ENCODE assay signal across 14 mouse cellular contexts in the genomic region with DNA sequence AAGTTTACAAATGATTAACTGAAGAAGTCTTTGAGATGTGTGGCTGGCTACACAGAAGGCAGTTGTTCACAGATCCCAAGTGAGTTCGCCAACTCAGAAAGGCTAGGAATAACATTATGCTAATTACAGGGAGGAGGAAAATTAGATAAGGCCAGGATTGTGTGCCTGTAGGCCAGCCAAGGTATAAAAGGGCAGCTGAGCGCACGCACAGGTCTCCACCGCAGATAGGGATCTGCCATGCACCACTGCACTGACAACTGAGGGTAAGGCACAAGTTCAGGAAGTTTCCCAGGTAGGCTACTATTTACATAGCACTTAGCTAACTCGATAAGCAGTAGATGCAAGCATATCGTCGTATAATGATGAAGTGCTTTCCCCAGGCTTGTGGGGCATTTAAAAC. TPM values are rescaled to one million over a fixed set of nuclear protein-coding genes. Genes with fewer than 3 reads are reported as not detected.
A peak's percentile ranks its signal among the peaks of the same experiment; 100 is the strongest.
DNase-seq lines count a peak whose midpoint lies in the region; ATAC-seq lines count a peak whose summit lies in the region.
"Had no signal": no experiment of that assay in that cellular context is flagged by ENCODE, and none has a peak within 500 bp of the region (broad histone marks: within the 10 kb centered on the region; RNA-seq: fewer than 3 reads in every experiment).

No protein-coding gene starts in this region.

- H3K36me3 ChIP-seq in heart, embryonic 14.5 days (ENCODE audit: control insufficient read depth, insufficient read depth, low read length): peaks cover 12% of the 10 kb centered on the region
- H3K36me3 ChIP-seq in liver, embryonic 13.5 days: peaks cover 15% of the 10 kb centered on the region
- H3K36me3 ChIP-seq: midbrain, embryonic 15.5 days had no signal

- no peaks in the 10 kb centered on the region for H3K27me3 ChIP-seq in heart, embryonic 14.5 days (ENCODE audit: control insufficient read depth, insufficient read depth, low read length)
- H3K27me3 ChIP-seq in liver, embryonic 13.5 days: peaks cover 19% of the 10 kb centered on the region
- H3K27me3 ChIP-seq: embryonic facial prominence, embryonic 13.5 days; midbrain, embryonic 15.5 days had no signal

- ATAC-seq in heart, embryonic 14.5 days (ENCODE audit: insufficient number of reproducible peaks, insufficient read depth, low FRiP score, low read depth): no peak
- ATAC-seq in liver, embryonic 13.5 days (ENCODE audit: low read depth): no peak
- ATAC-seq: midbrain, embryonic 15.5 days had no signal

- 0 out of 2 replicates have a peak, but pooled peaks cover 6% of the 10 kb centered on the region for H3K9me3 ChIP-seq in heart, embryonic 14.5 days (ENCODE audit: control insufficient read depth, low read length)
- H3K9me3 ChIP-seq in liver, embryonic 13.5 days (replicated peaks): no peaks in the 10 kb centered on the region
- H3K9me3 ChIP-seq: midbrain, embryonic 15.5 days had no signal

- no peak overlapping the region for H3K4me3 ChIP-seq in heart, embryonic 14.5 days (ENCODE audit: control insufficient read depth in 1 of 2, insufficient read depth in 1 of 2, low read depth in 1 of 2, low read length in 2 of 2)
- H3K4me3 ChIP-seq in liver, embryonic 13.5 days (replicated peaks): no peak overlapping the region
- H3K4me3 ChIP-seq: embryonic facial prominence, embryonic 13.5 days; forebrain, embryonic 12.5 days; midbrain, embryonic 15.5 days had no signal

- H3K4me2 ChIP-seq in heart, embryonic 14.5 days (ENCODE audit: low read length): 0 out of 2 replicates have a peak overlapping the region, but pooled peaks have one; percentile 0
- peak overlapping the region; percentile 23 for H3K4me2 ChIP-seq in liver, embryonic 13.5 days
- H3K4me2 ChIP-seq: embryonic facial prominence, embryonic 13.5 days; forebrain, embryonic 12.5 days; midbrain, embryonic 15.5 days had no signal

- H3K27ac ChIP-seq in heart, embryonic 14.5 days (replicated peaks in 1 of 2; ENCODE audit: control insufficient read depth in 1 of 2, insufficient read depth in 1 of 2, low read depth in 2 of 2, low read length in 2 of 2): no peak overlapping the region
- H3K27ac ChIP-seq in liver, embryonic 13.5 days: peak overlapping the region; percentile 25; the same call in 1 of the 2 replicates
- H3K27ac ChIP-seq: embryonic facial prominence, embryonic 13.5 days; forebrain, embryonic 12.5 days; midbrain, embryonic 15.5 days had no signal

- DNase-seq in heart, adult 11 months: no peak
- DNase-seq in urinary bladder, adult 18-20 months (ENCODE audit: low spot score in 2 of 2): peak; percentile 13 to 22
- DNase-seq in urinary bladder, postnatal 4 days (ENCODE audit: low spot score in 2 of 2): no peak
- no peak for DNase-seq in liver, embryonic 13.5 days
- peak; percentile 77 for DNase-seq in yolk sac, embryonic 10.5 days (ENCODE audit: low spot score)
- no peak for DNase-seq in spleen, postnatal 36 days (ENCODE audit: low spot score in 2 of 2)
- no peak for DNase-seq in natural killer cell, adult 2 months (ENCODE audit: low spot score in 2 of 2)
- DNase-seq: cerebellum, postnatal 10 days; heart, postnatal 36 days; right cerebral cortex, adult 18-20 months had no signal

- no peak overlapping the region for H3K9ac ChIP-seq in heart, embryonic 14.5 days (ENCODE audit: low read length)
- no peak overlapping the region for H3K9ac ChIP-seq in liver, embryonic 13.5 days
- H3K9ac ChIP-seq: embryonic facial prominence, embryonic 13.5 days; forebrain, embryonic 12.5 days; midbrain, embryonic 15.5 days had no signal

- WGBS in heart, embryonic 14.5 days: 56% methylated on average over 7 of the region's 7 CpGs
- WGBS in liver, embryonic 13.5 days (ENCODE audit: insufficient replicate concordance): 68% methylated on average over 7 of the region's 7 CpGs

- H3K4me1 ChIP-seq in heart, embryonic 14.5 days (ENCODE audit: control insufficient read depth in 2 of 2, insufficient read depth in 2 of 2, low read length in 2 of 2): peaks cover 5 to 25% of the 10 kb centered on the region in 2 experiments; a peak in 3 of 4 replicates
- H3K4me1 ChIP-seq in liver, embryonic 13.5 days (replicated peaks): peaks cover 36% of the 10 kb centered on the region

RNA-seq across cellular contexts. Expression of a gene that starts 3.6 kb away (rescaled TPM):
- 32.2 and 32.7 TPM in 2 replicates for polyA plus RNA-seq in heart, embryonic 14.5 days (2014; fragmentation: Nextera tagmentation; extraction: Ambion mirVana)
- polyA plus RNA-seq in liver, embryonic 13.5 days (2015; fragmentation: Nextera tagmentation; extraction: Ambion mirVana): 16.1 and 18.3 TPM in 2 replicates

RNA-seq across cellular contexts. Expression of a gene that starts 49.6 kb away (rescaled TPM):
- 0.20 and 0.35 TPM in 2 replicates for polyA plus RNA-seq in heart, embryonic 14.5 days (2014; fragmentation: Nextera tagmentation; extraction: Ambion mirVana)
- polyA plus RNA-seq in liver, embryonic 13.5 days (2015; fragmentation: Nextera tagmentation; extraction: Ambion mirVana): 0.09 TPM in 1 of 2 replicates, not detected in the other

RNA-seq across cellular contexts. Expression of a gene that starts 53.3 kb away (rescaled TPM):
- 0.74 and 0.82 TPM in 2 replicates for polyA plus RNA-seq in heart, embryonic 14.5 days (2014; fragmentation: Nextera tagmentation; extraction: Ambion mirVana)
- 0.30 and 0.51 TPM in 2 replicates for polyA plus RNA-seq in liver, embryonic 13.5 days (2015; fragmentation: Nextera tagmentation; extraction: Ambion mirVana)

Comparison
In these comparisons a context has a peak if more than half of its experiments do, and no peak if none do; other contexts are left out.
1. DNase-seq: peak in urinary bladder, adult 18-20 months (2 of 2) and yolk sac, embryonic 10.5 days (single experiment); none in heart, adult 11 months (single experiment), urinary bladder, postnatal 4 days (0 of 2), liver, embryonic 13.5 days (single experiment), spleen, postnatal 36 days (0 of 2) and natural killer cell, adult 2 months (0 of 2).